Mouse (Mus musculus): ENCODE data around the gene Gm20388. TPM values are rescaled to one million over a fixed set of nuclear protein-coding genes. Genes with fewer than 3 reads are reported as not detected.
A peak's percentile ranks its signal among the peaks of the same experiment; 100 is the strongest.
"Not testable (repeated sequence)": the region's sequence is repeated elsewhere in the genome, so short reads cannot be mapped to it uniquely, and the experiment has no call there.

Gm20388 gene
- polyA plus RNA-seq, 1 experiment from 2014 or later: 7.4 TPM

DNA sequence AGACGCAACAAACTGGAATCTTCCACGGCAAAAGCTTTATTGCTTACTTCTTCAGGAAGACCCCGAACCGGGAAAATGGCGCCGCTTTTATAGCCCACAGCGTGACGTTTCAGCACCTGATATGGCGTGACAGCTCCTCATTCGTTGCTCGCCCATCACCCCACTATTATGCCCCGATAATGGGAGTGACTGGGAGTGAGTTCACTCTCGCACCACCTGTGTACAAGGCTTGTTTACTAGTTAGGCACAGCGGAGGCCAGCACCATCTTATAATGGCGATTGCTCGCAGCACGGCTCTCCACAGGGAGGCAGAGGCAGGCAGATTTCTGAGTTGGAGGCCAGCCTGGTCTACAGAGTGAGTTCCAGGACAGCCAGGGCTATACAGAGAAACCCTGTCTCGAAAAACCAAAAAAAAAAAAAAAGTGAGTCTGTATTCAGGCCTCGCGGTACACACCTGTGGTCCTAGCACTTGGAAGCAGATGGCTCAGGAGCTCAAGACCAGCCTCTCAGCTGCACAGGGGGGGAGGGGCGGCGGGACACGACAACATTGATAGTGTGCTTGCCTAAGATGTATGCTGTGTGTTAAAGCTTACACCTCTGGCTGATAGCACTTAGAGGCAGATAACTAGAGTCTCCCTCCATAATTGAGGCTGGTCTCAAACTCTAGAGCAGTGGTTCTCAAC lies 3134.2 kb downstream of the Gm20388 start:
- not testable (repeated sequence) for H3K27ac ChIP-seq (ENCODE audit: low read length); H3K4me2 ChIP-seq (ENCODE audit: low read depth, low read length); H3K4me3 ChIP-seq (replicated peaks; ENCODE audit: low read length); H3K27me3 ChIP-seq (ENCODE audit: control insufficient read depth, insufficient read depth, low read length); ATAC-seq (ENCODE audit: insufficient read depth, low FRiP score); H3K9ac ChIP-seq (ENCODE audit: low read length); H3K36me3 ChIP-seq (ENCODE audit: control insufficient read depth, insufficient read depth, low read length); H3K9me3 ChIP-seq (replicated peaks; ENCODE audit: control insufficient read depth, low read length)
- 94% methylated on average over 23 of the region's 23 CpGs for WGBS
- H3K4me1 ChIP-seq (ENCODE audit: control insufficient read depth, insufficient read depth, low read length): peaks cover 18% of the 10 kb centered on the region

DNA sequence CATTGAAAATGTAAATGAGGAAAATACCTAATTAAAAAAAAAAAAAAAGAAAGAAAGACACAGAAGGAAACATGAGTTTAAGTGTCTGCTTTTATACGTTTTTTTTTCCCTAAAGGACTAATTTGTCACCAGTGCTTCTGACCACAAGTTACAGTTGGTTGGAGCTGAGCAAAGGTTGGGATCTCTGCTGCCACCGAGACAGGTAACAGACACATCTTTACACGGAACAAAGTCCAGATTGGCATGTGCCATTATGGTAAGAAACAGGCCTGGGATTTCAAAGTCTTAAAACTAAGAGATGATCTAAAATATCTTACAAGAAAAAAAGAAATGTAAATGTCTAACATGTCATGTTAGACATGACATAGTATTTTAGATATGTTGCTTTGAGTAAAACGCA lies 3136.1 kb downstream of the Gm20388 start:
- H3K27me3 ChIP-seq (ENCODE audit: control insufficient read depth, insufficient read depth, low read length): no peaks in the 10 kb centered on the region
- H3K9ac ChIP-seq (ENCODE audit: low read length): no peak overlapping the region
- H3K4me1 ChIP-seq (ENCODE audit: control insufficient read depth, insufficient read depth, low read length): peaks cover 9% of the 10 kb centered on the region
- H3K36me3 ChIP-seq (ENCODE audit: control insufficient read depth, insufficient read depth, low read length): no peaks in the 10 kb centered on the region
- H3K4me2 ChIP-seq (ENCODE audit: low read depth, low read length): no peak overlapping the region
- ATAC-seq (ENCODE audit: insufficient read depth, low FRiP score): no peak
- no peaks in the 10 kb centered on the region for H3K9me3 ChIP-seq (replicated peaks; ENCODE audit: control insufficient read depth, low read length)
- H3K27ac ChIP-seq (ENCODE audit: low read length): no peak overlapping the region
- 73% methylated on average over 4 of the region's 4 CpGs for WGBS
- no peak overlapping the region for H3K4me3 ChIP-seq (replicated peaks; ENCODE audit: low read length)

DNA sequence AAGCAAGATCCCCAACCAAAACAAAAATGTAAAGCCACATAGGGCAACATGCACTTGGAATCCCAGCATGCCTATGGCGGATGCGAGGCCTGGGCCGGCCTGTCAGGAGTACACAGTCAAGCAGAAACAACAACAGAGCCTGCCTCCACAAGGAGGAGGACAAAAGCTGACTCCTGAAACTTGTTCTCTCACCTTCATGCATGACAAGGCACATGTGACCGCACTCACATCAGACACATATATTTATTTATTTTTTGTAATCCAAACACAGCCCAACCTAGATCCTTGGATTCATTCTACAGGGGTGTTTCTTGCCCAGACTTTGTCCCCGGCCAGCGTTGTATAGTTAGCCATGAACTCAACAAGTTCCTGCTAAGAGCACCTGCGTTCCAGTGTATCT lies 3137.2 kb downstream of the Gm20388 start:
- Histone ChIP-seq H3K4me3 (replicated peaks; ENCODE audit: low read length) (no peak overlapping the region), H3K4me2 (ENCODE audit: low read depth, low read length) (no peak overlapping the region), H3K9ac (ENCODE audit: low read length) (no peak overlapping the region), H3K4me1 (ENCODE audit: control insufficient read depth, insufficient read depth, low read length) (peaks cover 9% of the 10 kb centered on the region), H3K36me3 (ENCODE audit: control insufficient read depth, insufficient read depth, low read length) (no peaks in the 10 kb centered on the region), H3K27ac (ENCODE audit: low read length) (peak overlapping the region; percentile 51), H3K9me3 (replicated peaks; ENCODE audit: control insufficient read depth, low read length) (no peaks in the 10 kb centered on the region), H3K27me3 (ENCODE audit: control insufficient read depth, insufficient read depth, low read length) (no peaks in the 10 kb centered on the region)
- ATAC-seq (ENCODE audit: insufficient read depth, low FRiP score): no peak
- 74% methylated on average over 7 of the region's 7 CpGs for WGBS

DNA sequence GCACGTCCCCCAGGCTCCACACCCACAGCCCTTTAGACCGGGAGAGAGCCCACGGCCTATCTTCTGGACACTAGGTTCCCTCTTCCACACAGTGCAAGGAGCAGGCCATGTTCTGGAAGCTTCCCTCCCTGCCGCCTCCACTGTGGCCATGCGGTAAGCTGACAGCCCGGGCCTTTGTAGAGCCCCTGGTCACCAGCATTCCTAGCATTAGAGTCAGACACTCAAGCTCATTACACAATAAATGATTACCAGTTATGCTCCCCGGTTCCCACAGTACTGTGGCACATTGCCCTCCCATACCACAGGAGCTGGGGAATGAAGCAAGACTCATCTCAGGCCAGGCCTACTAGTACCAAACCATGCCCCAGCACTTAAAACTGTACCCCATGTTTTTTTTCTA lies 3137.8 kb downstream of the Gm20388 start:
- no peak overlapping the region for H3K4me2 ChIP-seq (ENCODE audit: low read depth, low read length)
- H3K9ac ChIP-seq (ENCODE audit: low read length): no peak overlapping the region
- no peaks in the 10 kb centered on the region for H3K9me3 ChIP-seq (replicated peaks; ENCODE audit: control insufficient read depth, low read length)
- H3K27me3 ChIP-seq (ENCODE audit: control insufficient read depth, insufficient read depth, low read length): no peaks in the 10 kb centered on the region
- H3K36me3 ChIP-seq (ENCODE audit: control insufficient read depth, insufficient read depth, low read length): no peaks in the 10 kb centered on the region
- peaks cover 6% of the 10 kb centered on the region for H3K4me1 ChIP-seq (ENCODE audit: control insufficient read depth, insufficient read depth, low read length)
- ATAC-seq (ENCODE audit: insufficient read depth, low FRiP score): no peak
- H3K27ac ChIP-seq (ENCODE audit: low read length): 0 out of 2 replicates have a peak overlapping the region, but pooled peaks have one; percentile 30
- 77% methylated on average over 7 of the region's 7 CpGs for WGBS
- no peak overlapping the region for H3K4me3 ChIP-seq (replicated peaks; ENCODE audit: low read length)

DNA sequence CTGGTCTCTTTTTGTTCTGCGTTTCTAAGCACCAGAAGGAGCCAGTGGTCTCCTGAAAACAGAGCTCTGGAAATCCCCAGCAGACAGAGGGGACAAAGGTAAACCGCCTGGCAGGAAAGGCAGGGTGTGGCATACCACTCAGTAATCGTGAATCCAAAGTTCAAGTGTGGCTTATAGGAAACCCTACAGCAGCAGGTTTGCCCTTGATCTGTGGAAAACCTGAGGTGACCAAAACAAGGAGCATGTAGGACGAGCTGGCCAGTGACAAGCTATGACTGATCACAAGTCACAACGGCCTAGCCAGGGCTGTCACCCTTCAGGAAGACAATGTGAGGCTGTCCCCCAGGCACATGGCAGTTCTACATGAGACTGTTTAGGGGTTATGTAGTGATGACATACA lies 3140.8 kb downstream of the Gm20388 start:
- H3K4me1 ChIP-seq (ENCODE audit: control insufficient read depth, insufficient read depth, low read length): no peaks in the 10 kb centered on the region; the same call in 1 of the 2 replicates
- no peak overlapping the region for H3K4me3 ChIP-seq (replicated peaks; ENCODE audit: low read length)
- H3K9ac ChIP-seq (ENCODE audit: low read length): no peak overlapping the region
- H3K36me3 ChIP-seq (ENCODE audit: control insufficient read depth, insufficient read depth, low read length): no peaks in the 10 kb centered on the region
- H3K4me2 ChIP-seq (ENCODE audit: low read depth, low read length): peak overlapping the region; percentile 6; the same call in 1 of the 2 replicates
- H3K27ac ChIP-seq (ENCODE audit: low read length): peak overlapping the region; percentile 87
- no peaks in the 10 kb centered on the region for H3K27me3 ChIP-seq (ENCODE audit: control insufficient read depth, insufficient read depth, low read length)
- WGBS: 44% methylated on average over 5 of the region's 5 CpGs
- peak; percentile 68; the same call in 1 of the 2 replicates for ATAC-seq (ENCODE audit: insufficient read depth, low FRiP score)
- H3K9me3 ChIP-seq (replicated peaks; ENCODE audit: control insufficient read depth, low read length): no peaks in the 10 kb centered on the region

DNA sequence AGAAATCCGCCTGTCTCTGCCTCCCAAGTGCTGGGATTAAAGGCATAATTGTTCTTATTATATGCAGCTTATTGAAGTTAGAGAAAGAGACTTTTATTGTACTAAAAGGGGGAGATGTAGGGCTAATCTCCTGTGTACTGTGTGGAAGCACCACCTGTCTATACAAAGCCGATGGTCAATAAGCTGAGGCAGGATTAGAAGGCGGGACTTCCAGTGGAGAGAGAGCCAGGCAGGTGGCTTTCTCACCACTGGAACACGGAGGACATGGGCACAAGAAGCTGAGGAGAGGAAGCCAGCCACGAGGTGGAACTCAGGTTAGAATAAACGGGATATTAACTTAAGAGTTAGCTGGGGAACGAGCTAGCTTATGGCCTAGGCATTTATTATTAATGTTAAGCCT lies 3152.1 kb downstream of the Gm20388 start, which contains the start of gene Spg7:
Gene Spg7, plus strand, starts transcription at position 222 of the 400 bp plus-strand sequence.
- Histone ChIP-seq H3K36me3 (ENCODE audit: control insufficient read depth, insufficient read depth, low read length) (no peaks in the 10 kb centered on the region), H3K4me2 (ENCODE audit: low read depth, low read length) (no peak within 1 kb of the TSS), H3K9me3 (replicated peaks; ENCODE audit: control insufficient read depth, low read length) (no peaks in the 10 kb centered on the region), H3K9ac (ENCODE audit: low read length) (no peak within 1 kb of the TSS), H3K27me3 (ENCODE audit: control insufficient read depth, insufficient read depth, low read length) (no peaks in the 10 kb centered on the region), H3K4me3 (replicated peaks; ENCODE audit: low read length) (no peak within 1 kb of the TSS), H3K27ac (ENCODE audit: low read length) (no peak within 1 kb of the TSS), H3K4me1 (ENCODE audit: control insufficient read depth, insufficient read depth, low read length) (peaks cover 15% of the 10 kb centered on the region)
- no peak for ATAC-seq (ENCODE audit: insufficient read depth, low FRiP score)
- 66% methylated on average over 7 of the region's 7 CpGs for WGBS

DNA sequence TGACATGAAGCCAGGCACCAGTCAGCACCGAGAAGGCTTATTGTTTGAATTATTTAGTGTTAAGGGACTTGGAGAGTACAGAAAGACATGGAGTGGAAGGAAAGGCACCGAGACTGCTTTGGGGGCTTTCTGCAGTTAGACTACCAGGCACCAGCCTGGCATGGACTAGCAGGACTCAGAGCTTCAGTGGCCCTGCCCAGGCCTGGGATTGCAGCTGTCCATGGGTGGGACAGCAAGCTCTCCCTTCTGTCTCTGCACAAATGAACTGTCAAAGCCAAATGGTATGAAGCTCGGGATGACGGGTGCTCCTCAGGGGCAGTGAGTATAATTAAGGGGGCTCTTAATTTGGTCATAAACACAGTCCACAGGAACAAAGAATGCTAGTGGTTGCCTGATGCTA lies 3153.4 kb downstream of the Gm20388 start:
- Histone ChIP-seq H3K36me3 (ENCODE audit: control insufficient read depth, insufficient read depth, low read length) (no peaks in the 10 kb centered on the region; the same call in 1 of the 2 replicates), H3K9ac (ENCODE audit: low read length) (no peak overlapping the region), H3K4me3 (replicated peaks; ENCODE audit: low read length) (no peak overlapping the region), H3K4me1 (ENCODE audit: control insufficient read depth, insufficient read depth, low read length) (peaks cover 15% of the 10 kb centered on the region), H3K27me3 (ENCODE audit: control insufficient read depth, insufficient read depth, low read length) (no peaks in the 10 kb centered on the region), H3K27ac (ENCODE audit: low read length) (no peak overlapping the region), H3K9me3 (replicated peaks; ENCODE audit: control insufficient read depth, low read length) (no peaks in the 10 kb centered on the region), H3K4me2 (ENCODE audit: low read depth, low read length) (peak overlapping the region; percentile 86)
- 76% methylated on average over 4 of the region's 4 CpGs for whole genome bisulfite sequencing
- no peak for ATAC-seq (ENCODE audit: insufficient read depth, low FRiP score)

DNA sequence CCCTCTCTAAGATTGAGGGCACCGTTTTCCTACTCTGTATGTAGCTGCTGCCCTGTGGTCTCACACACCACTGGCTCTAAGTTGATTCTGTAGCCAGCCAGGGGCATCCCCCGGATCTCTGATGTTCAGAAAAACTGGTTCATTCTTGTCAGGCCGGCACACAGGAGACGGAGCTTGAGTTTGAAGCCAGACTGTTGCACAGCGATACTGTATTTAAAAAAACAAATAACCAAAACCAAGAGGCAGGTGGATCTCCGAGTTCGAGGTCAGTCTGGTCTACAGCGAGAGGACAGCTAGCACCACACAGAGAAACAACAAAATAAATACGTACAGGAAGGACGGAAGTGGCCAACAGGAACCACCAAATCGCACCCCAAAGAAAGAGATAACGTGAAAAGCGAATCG lies 3154.2 kb downstream of the Gm20388 start:
- peaks cover 15% of the 10 kb centered on the region for H3K4me1 ChIP-seq (ENCODE audit: control insufficient read depth, insufficient read depth, low read length)
- H3K36me3 ChIP-seq (ENCODE audit: control insufficient read depth, insufficient read depth, low read length): no peaks in the 10 kb centered on the region; the same call in 1 of the 2 replicates
- peak overlapping the region; percentile 63 for H3K4me3 ChIP-seq (replicated peaks; ENCODE audit: low read length)
- H3K9ac ChIP-seq (ENCODE audit: low read length): peak overlapping the region; percentile 97
- H3K4me2 ChIP-seq (ENCODE audit: low read depth, low read length): peak overlapping the region; percentile 86
- peak; percentile 11; the same call in 1 of the 2 replicates for ATAC-seq (ENCODE audit: insufficient read depth, low FRiP score)
- no peaks in the 10 kb centered on the region for H3K9me3 ChIP-seq (replicated peaks; ENCODE audit: control insufficient read depth, low read length)
- no peaks in the 10 kb centered on the region for H3K27me3 ChIP-seq (ENCODE audit: control insufficient read depth, insufficient read depth, low read length)
- H3K27ac ChIP-seq (ENCODE audit: low read length): peak overlapping the region; percentile 90
- WGBS: under 1% methylated on average over 14 of the region's 14 CpGs

DNA sequence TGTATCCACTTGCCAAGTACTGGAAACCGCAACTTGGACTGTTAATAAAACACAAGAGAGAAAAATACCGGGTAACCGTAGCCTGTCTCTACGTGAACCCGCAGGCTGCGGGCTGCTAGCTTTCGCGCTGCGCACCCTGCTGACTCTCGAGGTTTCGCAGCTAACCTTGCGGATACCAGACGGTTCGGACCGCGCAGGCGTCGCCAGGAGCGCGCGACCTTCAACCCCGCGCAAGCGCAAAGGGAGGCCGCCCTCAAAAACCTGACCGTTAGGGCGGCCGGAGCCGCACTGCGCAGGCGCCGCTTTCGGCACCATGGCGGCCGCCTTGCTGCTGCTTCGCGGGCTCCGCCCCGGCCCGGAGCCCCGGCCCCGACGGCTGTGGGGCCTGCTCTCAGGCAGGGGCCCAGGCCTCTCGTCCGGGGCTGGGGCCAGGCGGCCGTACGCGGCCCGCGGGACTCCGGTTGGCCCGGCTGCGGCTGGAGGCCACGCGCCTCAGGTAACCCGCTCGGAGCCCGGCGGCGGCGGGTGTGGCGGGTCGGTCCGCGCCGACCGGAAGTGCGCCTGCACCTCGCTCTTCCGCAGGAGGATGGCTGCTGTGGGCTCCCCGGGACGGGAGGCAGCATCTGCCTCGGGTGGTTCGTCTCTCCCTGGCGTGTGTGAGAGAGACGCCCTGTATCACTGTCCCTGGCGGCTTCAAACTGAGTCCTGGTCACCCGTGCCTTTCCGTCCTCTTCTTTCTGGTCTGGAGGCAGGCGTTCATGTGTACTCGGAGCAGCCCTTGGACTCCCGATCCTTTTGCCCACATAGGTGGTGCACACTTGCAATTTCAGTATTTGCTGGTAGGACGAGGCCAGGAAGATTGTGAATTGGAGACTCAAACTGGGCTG lies 3154.8 kb downstream of the Gm20388 start:
- H3K9ac ChIP-seq (ENCODE audit: low read length): peak overlapping the region; percentile 97
- peak; percentile 98 for ATAC-seq (ENCODE audit: insufficient read depth, low FRiP score)

More for the DNA sequence above, 3154.8 kb downstream of the Gm20388 start:
- Histone ChIP-seq H3K4me1 (ENCODE audit: control insufficient read depth, insufficient read depth, low read length) (peaks cover 15% of the 10 kb centered on the region), H3K36me3 (ENCODE audit: control insufficient read depth, insufficient read depth, low read length) (no peaks in the 10 kb centered on the region; the same call in 1 of the 2 replicates), H3K4me2 (ENCODE audit: low read depth, low read length) (peak overlapping the region; percentile 86), H3K27me3 (ENCODE audit: control insufficient read depth, insufficient read depth, low read length) (no peaks in the 10 kb centered on the region), H3K27ac (ENCODE audit: low read length) (peak overlapping the region; percentile 90), H3K4me3 (replicated peaks; ENCODE audit: low read length) (peak overlapping the region; percentile 63), H3K9me3 (replicated peaks; ENCODE audit: control insufficient read depth, low read length) (no peaks in the 10 kb centered on the region)
- WGBS: under 1% methylated on average over 84 of the region's 84 CpGs
